Mouse (Mus musculus) MEL-GATA-1-ER (cell line): ENCODE data around the gene Mucl1.
"Not testable (repeated sequence)": the region's sequence is repeated elsewhere in the genome, so short reads cannot be mapped to it uniquely, and the experiment has no call there.

ENCODE experiments used
- DNase-seq: peaks from one replicate; pipeline ENCODE4 v3.0.0-alpha.2; 2012; ENCODE audit warnings: low read depth; ENCODE audit errors: extremely low read depth

The Mucl1 gene

DNA sequence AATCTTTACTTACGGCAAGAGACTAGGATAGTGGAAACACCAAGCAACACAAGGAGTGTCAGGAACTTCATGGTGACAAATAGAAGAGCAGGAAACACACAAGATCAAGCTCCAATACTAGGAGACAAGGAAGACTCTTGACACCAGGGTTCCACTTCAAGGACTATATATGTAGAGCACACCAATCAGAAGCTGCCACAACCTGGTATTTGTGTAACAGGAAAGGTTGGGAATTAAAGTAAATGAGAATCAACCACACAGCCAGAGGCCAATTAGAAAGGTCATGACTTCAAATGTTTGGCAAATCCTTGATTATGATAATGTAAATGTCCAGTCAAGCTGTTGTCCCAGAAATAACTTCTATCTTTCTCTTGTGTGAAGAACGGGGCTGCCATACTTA is at the start of gene Mucl1:
Gene Mucl1, minus strand, starts transcription at position 101 of the 400 bp plus-strand sequence.
- no peak for DNase-seq

DNA sequence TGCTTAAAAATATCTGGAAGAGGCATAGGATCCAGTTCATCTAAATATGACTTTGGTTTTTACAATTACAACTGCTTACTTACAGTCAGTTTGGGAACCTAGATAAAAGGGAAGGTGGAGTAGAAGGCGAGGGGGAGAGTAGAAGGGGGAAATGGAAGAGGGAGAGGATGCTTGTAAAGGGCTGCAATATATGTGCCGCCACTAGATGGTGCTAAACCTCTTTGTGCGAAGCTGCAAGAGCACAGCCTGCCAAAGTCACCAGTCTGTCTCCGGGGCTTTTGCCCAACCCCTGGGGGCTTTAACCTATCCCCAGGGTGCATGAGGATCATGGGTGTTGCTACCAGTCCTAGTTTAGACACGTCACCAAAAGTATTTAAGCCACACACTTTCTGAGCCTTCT is 11.6 kb upstream of the Mucl1 start:
- DNase-seq: not testable (repeated sequence)

DNA sequence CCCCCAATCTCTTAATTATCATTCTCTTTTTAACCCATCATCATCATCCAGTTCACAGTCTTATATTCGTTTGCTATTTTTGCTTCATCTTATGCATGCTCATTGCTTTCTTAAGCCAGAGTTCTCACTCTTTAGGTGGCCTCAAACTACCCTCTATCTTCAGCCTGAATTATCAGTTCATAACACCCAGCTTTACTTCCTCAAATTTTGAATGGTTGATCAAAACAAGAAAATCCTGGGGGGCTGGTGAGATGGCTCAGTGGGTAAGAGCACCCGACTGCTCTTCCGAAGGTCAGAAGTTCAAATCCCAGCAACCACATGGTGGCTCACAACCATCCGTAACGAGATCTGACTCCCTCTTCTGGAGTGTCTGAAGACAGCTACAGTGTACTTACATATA is 38.4 kb downstream of the Mucl1 start:
- peak; percentile 80 for DNase-seq
